Mouse (Mus musculus): ENCODE data around the gene En2.

Gene En2

DNA sequence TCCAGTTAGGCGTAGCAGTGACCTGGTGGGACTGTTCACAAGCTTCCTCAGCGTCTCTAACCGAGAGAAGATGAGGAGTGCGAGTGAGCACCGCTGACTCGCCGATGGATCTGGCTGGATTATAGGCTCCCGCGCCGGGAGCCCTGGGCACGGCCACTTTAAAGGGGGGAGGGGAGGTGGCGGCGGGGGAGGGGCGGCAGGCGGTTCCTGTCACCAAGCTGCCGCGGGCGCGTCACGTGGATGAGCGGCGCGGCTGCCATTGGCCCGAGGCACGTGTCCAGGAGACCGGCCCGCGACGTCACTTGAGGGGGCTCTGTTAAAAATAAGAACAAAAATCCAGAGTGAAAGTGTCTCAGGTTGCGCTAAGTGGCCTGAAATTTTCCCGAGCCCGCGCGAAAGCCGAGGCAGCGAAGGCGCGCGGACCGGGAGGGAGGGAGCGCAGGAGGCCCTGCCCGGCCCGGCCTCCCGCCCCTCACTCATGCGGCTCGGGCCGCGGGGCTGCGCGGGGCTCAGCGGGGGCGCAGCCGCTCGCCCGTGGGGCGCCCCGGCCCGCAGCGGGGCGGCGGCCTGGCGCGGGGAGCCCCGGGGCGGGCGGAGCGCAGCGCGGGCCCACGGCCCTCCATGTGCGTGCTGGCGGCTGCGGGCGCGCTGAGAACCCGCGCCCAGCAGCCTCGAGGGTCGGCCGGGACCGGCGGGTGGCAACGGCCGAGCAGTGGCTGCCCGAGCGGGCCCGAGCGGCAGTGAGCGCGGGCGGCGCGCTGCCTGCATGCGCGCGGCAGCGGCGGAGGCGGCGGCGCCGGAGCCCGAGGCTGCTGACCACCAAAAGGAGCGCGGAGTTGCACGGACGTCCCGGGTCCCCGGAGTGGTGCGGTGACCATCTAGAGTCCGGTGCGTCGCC lies at the start of gene En2:
TSS of gene En2 (plus strand) at position 337 of the 898 bp plus-strand sequence.
- peak; percentile 34 for DNase-seq

- no peak for DNase-seq
Measured at GRCm38 (mm10) chr5:28117251-28117880, 48.1 kb upstream of the En2 start.

GRCm38 (mm10) chr5:28117882-28118530 lies 47.5 kb upstream of the En2 start:
- DNase-seq, result no peak

DNA sequence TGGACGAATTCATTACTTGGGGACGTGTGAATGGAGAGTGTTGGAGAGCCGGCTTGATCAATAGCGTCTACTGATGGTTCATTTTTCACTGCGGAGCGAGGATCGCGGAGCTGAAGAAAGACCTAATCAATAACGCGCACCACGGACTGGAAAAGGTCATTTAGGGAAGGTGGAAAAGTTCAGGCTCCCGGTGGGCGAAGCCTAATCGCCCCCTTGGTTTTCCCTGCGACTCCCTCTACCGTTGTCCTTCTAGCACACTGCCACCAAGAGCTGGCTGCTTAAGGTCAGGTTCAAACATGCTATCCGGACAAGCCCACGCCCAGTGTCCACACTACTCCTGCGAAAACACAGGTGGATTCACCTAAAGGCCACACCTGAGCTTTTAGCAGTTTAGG lies 47.0 kb upstream of the En2 start:
- DNase-seq, result no peak

DNA sequence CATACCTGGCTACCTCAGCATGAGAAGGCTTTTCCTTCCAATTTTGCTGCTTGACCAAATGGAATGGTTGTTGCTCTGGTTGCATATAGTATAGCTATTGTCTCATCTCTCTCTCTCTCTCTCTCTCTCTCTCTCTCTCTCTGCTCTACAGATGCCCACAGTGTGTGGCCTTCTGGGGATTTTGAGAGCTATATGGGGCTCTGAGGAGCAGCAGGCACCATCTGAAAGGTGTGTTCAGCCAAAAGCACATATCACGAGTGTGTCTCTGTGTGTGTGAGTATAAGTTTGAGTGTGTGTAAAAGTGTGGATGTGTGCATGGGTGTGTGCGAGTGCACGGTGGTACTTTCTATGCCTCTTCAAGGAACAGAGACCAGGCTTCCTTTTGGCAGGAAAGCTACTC lies 45.9 kb upstream of the En2 start:
- no peak for DNase-seq

DNA sequence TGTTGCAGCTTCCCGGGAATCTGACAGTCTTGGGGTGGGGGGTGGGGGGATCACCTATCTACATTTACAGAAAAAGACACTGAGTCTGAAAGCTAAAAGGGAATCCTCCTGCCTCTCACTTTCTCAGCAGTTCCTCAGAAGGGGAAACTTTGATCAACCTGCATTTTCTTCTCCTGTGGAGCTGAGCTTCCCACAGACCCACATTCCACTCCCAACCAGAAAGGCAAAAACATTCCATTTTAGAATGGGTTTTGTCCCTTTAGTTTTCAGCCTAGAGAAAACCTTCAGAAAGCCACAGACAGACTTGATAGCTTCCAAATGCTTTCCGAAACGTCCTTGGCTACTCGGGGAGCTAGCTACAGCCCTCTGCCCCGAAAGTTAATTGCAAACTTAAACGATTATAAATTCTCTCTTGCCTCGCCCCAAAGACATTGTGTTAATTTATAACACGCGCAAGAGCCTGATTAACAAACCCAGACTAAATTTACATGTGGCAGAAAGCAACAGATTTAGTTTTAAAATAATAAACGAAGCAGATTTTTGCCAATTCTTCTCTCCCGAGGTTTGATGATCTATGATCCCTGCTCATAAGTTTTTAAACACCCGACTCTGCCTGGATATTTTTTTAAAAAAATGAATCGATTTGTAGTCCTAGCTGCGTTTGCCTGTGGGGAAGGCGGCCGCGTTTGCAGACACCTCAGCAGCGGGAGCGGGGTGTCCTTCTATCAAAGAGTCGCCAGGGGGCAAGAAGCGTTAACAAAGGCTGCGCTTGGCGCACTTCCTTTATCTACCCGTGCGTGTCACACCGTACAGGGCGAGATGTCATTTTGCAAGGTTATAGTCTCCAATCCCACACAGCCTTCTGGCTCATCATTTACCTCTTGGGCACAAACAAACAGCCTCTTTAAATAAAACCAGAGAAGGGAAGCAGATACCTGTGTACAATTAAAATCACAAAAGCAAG lies 42.7 kb upstream of the En2 start:
- peak; percentile 68 for DNase-seq

GRCm38 (mm10) chr5:28123455-28123825 lies 42.1 kb upstream of the En2 start:
- no peak for DNase-seq

- DNase-seq, result no peak
Measured at GRCm38 (mm10) chr5:28124321-28125230, 40.9 kb upstream of the En2 start.

DNA sequence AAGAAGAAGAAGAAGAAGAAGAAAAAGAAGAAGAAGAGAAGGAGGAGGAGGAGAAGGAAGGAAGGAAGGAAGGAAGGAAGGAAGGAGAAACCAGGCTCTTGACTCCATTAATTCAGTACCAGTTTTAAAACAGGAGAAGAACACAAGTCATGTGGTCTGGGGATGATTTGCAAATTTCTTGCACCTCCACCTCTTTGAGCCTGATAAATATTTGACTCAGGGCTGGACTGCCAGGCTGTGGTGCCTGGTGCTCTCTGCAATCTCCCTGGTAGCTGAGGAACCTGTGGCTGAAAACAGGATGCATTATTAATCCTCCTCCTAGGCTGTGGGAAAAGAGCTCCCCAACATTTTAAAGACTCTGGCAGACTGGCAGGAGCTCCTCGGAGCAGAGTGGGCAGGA lies 36.6 kb upstream of the En2 start:
- DNase-seq, result no peak

GRCm38 (mm10) chr5:28132231-28132630 lies 33.3 kb upstream of the En2 start:
- DNase-seq, result no peak

- DNase-seq, result no peak
Measured at GRCm38 (mm10) chr5:28136438-28136837, 29.1 kb upstream of the En2 start.

GRCm38 (mm10) chr5:28144555-28144954 lies 20.9 kb upstream of the En2 start:
- DNase-seq, result no peak

DNA sequence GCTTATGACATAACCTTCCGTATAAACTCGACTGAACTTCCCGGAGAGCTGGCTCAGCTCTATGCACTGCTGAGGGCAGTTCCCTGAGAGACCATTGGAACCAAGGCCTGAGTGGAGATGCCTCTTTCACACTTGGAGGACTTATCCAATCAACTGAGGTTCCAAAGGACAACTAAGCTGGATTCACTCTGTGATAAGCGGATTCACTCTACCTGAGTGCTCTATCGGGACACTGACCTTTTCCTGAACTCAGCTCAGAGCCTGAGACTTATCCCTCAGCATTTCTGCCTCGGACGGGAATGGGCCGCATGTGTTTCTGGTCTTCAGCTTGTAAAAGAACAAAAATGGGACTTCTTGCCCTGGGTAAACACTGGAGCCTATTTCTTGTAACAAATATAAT lies 19.5 kb upstream of the En2 start:
- DNase-seq, result no peak

- DNase-seq, result no peak
Measured at GRCm38 (mm10) chr5:28148473-28148872, 17.0 kb upstream of the En2 start.

GRCm38 (mm10) chr5:28149436-28149835 lies 16.1 kb upstream of the En2 start:
- DNase-seq, result no peak

DNA sequence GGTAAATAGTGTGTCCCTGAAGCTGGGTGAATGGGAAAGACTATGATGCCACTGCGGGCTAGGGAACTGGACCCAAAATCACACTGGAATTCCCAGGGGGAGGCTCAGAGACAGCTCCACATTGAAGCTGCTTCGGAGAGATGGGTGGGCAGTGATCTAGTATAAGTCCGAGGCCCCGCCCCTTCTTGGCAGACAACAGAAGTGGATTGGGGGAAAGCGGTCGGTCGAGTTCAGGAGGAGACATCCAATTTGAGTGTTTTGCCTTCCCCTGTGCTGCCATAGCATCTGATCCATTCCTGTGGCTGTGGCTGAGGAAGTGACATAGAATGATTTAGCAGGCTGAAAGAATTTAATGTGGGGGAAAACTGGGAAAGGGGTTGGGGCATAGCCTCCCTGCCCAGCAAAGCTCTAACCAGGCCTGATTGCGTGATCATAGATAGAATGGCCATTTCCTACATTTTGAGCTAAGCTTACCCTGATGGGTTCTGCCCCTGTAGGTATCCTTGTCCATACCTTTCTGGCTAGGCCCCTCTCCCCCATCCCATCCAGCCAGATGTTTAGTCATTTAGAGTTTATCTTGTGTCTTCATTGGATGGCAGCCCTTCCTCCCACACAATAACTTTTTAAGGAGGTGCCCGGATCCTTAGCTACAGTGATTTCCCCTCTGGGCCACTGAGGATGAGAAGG lies 8.3 kb upstream of the En2 start:
- no peak for DNase-seq

DNA sequence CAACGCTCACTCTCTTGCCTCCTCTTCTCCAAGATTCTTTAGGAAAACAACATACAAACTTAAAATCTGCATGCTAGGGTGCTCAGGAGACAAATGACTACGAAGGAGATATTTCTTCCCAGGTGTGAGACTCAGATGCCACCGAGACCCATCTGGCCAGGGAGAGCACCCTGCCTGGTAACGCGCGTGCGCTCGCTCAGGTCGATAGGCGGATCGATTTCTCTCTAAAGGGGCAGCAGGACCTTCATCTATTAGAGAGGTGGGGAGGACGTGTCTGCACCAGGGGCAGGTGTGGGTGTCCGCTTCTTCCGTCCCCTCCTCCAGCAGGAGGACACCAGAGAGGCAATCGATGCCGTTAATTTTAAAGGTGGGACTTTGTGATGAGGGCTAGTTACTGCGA lies 7.7 kb upstream of the En2 start:
- no peak for DNase-seq

DNA sequence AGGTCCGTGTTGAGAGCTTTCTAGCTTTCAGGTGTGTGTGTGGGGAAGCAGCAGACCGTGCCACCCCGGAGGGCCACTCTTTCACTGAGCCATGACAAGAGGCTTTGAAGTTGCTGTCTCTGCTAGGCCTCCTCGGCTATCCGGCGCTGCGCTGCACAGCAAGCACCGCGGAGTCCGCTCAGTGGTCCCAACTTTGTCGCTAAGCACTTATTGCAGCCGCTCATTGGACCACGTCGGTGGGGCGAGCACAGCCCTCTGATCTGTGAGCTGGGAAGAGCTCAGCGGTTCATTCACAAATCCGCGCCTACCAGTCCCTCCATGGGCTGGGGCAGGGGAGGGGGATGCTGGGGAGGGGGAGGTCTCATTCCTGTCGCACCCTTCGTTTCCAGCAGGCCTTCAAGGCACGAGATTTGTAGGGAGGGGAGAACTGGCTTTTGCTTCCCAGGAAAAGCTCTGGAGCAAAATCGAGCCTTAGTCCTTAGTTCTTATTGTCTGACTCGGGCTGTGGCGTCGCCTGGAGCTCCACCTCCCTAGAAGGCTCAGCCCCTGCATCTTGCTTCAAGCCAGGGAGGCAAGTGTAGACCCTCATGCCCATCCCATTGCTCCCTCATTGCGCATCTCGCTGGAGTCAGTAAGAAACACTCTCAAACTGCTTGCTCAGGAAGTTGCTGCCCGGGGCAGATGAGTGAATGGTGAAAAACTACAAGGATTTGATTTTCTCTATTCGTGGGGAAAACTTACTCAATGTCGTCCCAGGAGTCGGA lies 7.0 kb upstream of the En2 start:
- DNase-seq, result no peak

DNA sequence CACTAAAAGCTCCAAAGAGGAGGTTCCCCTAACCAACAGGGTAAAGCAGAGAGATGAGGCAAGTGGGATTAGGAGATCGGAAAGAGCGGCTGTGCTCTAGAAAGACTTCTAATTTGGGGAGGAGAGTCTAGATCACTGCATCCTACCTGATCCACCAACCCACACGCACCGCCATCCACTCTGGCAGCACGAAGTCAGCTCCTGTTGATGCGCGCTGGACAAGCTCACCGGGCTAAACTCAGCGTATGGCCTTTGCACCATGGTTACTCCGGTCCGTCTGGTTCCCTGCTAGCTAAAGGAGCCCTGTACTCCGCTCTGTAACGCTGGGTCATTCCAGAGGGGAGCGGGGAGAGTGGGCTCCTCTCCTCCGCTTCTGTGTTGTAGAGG lies 6.4 kb upstream of the En2 start:
- no peak for DNase-seq

DNA sequence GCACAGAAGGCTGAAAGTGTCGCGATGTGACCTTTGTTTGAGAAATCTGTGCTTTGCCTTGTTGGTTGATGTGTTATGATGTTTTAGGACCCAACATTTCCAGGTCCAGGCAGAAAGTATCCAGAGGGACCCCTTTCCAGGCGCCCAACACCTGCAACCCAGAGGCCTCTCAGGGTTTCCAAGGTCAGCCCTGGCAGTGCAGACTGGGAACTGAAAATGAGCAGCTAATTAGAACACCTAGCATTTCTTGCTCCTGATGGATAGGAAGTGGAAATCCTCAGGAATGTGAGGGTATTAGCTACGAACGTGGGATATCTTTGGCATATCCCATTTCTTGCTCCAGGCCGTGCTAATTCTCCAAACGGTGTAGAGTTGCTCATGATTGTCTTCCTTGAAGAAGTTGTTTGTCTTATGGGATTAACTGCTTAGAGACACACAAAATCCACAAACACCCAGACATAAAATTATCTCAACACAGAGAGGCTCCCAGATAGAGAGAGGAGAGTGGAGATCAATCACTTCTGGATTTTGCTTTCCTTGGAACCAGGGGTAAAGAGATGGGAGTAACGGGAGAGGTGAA lies 5.5 kb upstream of the En2 start:
- DNase-seq, result no peak
